Mouse (Mus musculus) spleen, adult 2 months (tissue): Measurements from ENCODE around the gene Aasdhppt. TPM values are rescaled to one million over a fixed set of nuclear protein-coding genes. Genes with fewer than 3 reads are reported as not detected.
A peak's percentile ranks its signal among the peaks of the same experiment; 100 is the strongest.

Experiments used
- DNase-seq, 2 experiments: peaks; one replicate each; pipeline versions ENCODE4 v3.0.0 to v3.0.0-alpha.2; 2012 to 2021; ENCODE audit warnings: low spot score in 2 of 2, low read depth in 1 of 2
- H3K27ac ChIP-seq: fragments of 200-500 bp; 2 replicates; pipeline ENCODE4 v1.5.1; 2012; ENCODE audit warnings: low read length, inconsistent platforms; ENCODE audit not compliant: insufficient read depth
- H3K27me3 ChIP-seq: fragments of 200-500 bp; 2 replicates; pipeline ENCODE4 v1.6.1; 2012; ENCODE audit warnings: mild to moderate bottlenecking, moderate library complexity, low read length, inconsistent platforms; ENCODE audit not compliant: control insufficient read depth, insufficient read depth
- H3K36me3 ChIP-seq: fragments of 200-500 bp; 2 replicates; pipeline ENCODE4 v1.6.1; 2012; ENCODE audit warnings: mild to moderate bottlenecking, low read length, inconsistent platforms; ENCODE audit not compliant: control insufficient read depth, insufficient read depth
- H3K4me1 ChIP-seq: fragments of 200-500 bp; 2 replicates; pipeline ENCODE4 v1.6.1; 2011; ENCODE audit warnings: inconsistent platforms; ENCODE audit not compliant: control insufficient read depth, insufficient read depth, insufficient read length
- H3K4me3 ChIP-seq: fragments of 200-500 bp; 2 replicates; pipeline ENCODE4 v1.5.1; 2011; ENCODE audit warnings: mild to moderate bottlenecking, inconsistent platforms; ENCODE audit not compliant: insufficient read depth, insufficient read length; ENCODE audit errors: extremely low read depth
- CTCF ChIP-seq: fragments of 200-500 bp; IDR thresholded peaks from 2 replicates; pipeline ENCODE4 v1.5.1; 2011; ENCODE audit warnings: mild to moderate bottlenecking, inconsistent platforms; ENCODE audit not compliant: insufficient read depth, insufficient read length, insufficient replicate concordance; ENCODE audit errors: extremely low read depth
- POLR2A ChIP-seq: fragments of 200-500 bp; IDR thresholded peaks from 2 replicates; pipeline ENCODE4 v1.6.1; 2011; ENCODE audit warnings: low read depth, low read length, inconsistent platforms
- WGBS: fragments of 180-500 bp; shearing (Covaris S2); methylation state at CpG from one replicate; pipeline ENCODE4 v1.1.7; 2018; 5-methylcytosine and 5-hydroxymethylcytosine counted together
- polyA plus RNA-seq: library from polyadenylated mRNA; depleted of rRNA; stranded (reverse); fragments of >200 nt; gene quantifications from 2 replicates; pipeline ENCODE4 v1.2.3, GENCODE M21; 2012; rRNA removed

Gene Aasdhppt
- polyA plus RNA-seq: 1.3 and 1.4 TPM in 2 replicates

DNA sequence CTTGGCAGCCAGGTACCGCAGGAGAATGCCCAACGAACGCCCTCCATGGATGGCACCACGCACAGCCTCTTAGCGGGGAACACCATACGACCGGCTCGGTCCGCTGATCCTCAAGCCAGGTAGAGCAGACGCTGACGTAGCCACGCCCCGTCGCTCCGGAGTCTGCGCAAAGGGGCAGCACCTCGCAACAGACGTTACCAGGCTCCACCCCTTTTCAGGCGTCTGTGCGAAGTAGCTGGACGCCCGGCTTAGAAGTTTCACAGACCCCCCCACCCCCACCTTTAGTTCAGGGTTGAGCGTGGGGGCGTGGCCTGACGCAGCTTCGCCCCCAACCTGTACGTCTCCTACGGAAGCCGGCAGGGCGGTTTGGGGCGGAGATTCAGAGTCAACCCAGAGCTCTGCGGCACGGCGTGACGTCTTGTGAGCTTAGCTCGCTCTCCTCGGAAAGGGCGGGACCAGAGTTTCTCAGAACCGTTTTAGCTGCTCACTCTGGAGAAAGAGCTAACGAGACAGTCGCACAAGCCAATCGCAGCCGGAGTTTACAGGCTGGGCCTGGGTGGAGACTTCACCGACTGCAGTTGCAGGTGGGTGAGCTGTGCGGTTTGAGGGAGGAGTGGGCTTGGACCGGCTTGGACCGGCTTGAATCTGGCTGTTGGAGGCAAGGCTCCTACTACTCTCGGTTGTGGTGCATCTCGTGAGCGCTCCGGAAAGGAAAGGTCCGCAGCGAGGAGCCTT, at the start of gene Aasdhppt, which contains the start of gene Kbtbd3:
Gene Aasdhppt, minus strand, starts transcription at position 121 of the 735 bp plus-strand sequence.
Gene Kbtbd3, plus strand, starts transcription at position 483 of the 735 bp plus-strand sequence.
- Histone ChIP-seq H3K36me3 (no peaks in the 10 kb centered on the region), H3K4me3 (peak within 1 kb of the TSS; percentile 69), H3K27me3 (no peaks in the 10 kb centered on the region), H3K27ac (peak within 1 kb of the TSS; percentile 87), H3K4me1 (no peaks in the 10 kb centered on the region)
- TF ChIP-seq POLR2A (peak; percentile 69), CTCF (no peak)
- DNase-seq: peak; percentile 99 to 100
- under 1% methylated on average over 53 of the region's 53 CpGs for WGBS

DNA sequence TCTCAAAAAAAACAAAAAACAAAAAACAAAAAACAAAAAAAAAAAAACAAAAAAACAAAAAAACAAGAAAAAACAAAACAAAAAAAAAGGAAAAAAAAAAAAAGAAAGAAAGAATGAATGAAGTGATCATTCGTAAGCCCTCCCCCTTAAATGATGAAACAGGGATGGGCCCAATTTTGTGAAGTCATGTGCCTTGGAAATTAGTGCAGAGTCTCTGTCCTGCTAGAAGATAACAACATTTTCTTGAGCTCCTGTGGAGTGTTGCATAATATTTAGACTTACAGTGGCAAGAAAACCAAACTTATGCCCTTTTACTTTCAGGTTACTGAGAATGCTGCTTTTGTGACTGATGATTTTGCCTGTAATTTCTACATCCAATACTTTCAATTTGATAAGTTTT, 43.9 kb upstream of the Aasdhppt start:
- H3K27ac ChIP-seq: no peak overlapping the region
- no peaks in the 10 kb centered on the region for H3K36me3 ChIP-seq
- H3K27me3 ChIP-seq: no peaks in the 10 kb centered on the region
- TF ChIP-seq CTCF (no peak), POLR2A (no peak)
- WGBS: 93% methylated on average over 1 of the region's 1 CpGs
- H3K4me1 ChIP-seq: no peaks in the 10 kb centered on the region
- H3K4me3 ChIP-seq: no peak overlapping the region
- DNase-seq: no peak

GRCm38 (mm10) chr9:4318939-4319721, 9.9 kb upstream of the Aasdhppt start:
- WGBS: 77% methylated on average over 6 of the region's 6 CpGs
- no peak for TF ChIP-seq CTCF
- TF ChIP-seq POLR2A: no peak
- H3K4me3 ChIP-seq: no peak overlapping the region
- H3K27ac ChIP-seq: no peak overlapping the region
- H3K36me3 ChIP-seq: peaks cover 2% of the 10 kb centered on the region; the same call in 1 of the 2 replicates
- no peak for DNase-seq
- H3K4me1 ChIP-seq: no peaks in the 10 kb centered on the region
- no peaks in the 10 kb centered on the region for H3K27me3 ChIP-seq

DNA sequence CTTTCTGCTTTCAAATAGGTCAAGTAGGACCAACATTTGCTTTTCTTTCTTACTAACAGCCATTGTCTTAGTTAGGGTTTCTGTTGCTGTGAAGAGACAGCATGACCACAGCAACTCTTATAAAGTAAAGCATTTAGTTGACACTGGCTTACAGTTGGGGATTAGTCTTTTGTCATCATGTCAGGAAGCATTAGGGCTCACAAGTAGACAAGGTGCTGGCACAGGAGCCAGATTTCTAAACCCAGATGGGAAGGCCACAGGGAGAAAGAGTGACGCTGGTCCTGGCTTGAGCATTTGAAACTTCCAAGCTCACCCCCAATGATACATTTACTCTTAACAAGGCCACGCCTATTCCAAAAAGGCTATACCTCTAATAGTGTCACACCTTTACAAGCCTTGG, 6.5 kb upstream of the Aasdhppt start:
- TF ChIP-seq CTCF: no peak
- TF ChIP-seq POLR2A: no peak

GRCm38 (mm10) chr9:4313946-4314345, 4.7 kb upstream of the Aasdhppt start:
- no peak for DNase-seq
- WGBS: 95% methylated on average over 4 of the region's 4 CpGs
- H3K36me3 ChIP-seq: peaks cover 2% of the 10 kb centered on the region; the same call in 1 of the 2 replicates

More for the DNA sequence above, 6.5 kb upstream of the Aasdhppt start:
- Histone ChIP-seq H3K27ac (no peak overlapping the region), H3K36me3 (peaks cover 2% of the 10 kb centered on the region; the same call in 1 of the 2 replicates), H3K4me3 (no peak overlapping the region), H3K4me1 (no peaks in the 10 kb centered on the region), H3K27me3 (no peaks in the 10 kb centered on the region)
- 89% methylated on average over 2 of the region's 2 CpGs for WGBS
- DNase-seq: no peak

DNA sequence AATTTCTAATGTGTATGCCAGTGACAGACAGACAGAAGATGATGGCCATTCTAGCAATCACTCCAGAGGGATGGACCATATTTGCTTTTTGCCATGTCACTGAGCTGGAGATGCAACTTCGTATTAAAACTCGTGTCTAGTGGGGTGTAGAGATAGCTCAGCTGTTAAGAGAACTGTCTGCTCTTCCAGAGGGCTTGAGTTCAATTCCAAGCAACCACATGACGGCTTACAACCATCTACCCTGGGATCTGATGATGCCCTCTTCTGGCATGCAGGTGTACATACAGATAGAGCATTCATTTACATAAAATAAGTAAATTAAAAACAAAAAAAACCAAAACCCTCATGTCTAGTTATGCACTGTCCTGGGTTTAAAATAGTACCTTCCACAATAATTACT, 1.9 kb upstream of the Aasdhppt start:
- no peak for DNase-seq
- H3K36me3 ChIP-seq: peaks cover 2% of the 10 kb centered on the region; the same call in 1 of the 2 replicates
- H3K27me3 ChIP-seq: no peaks in the 10 kb centered on the region
- H3K27ac ChIP-seq: no peak overlapping the region
- TF ChIP-seq POLR2A (no peak), CTCF (no peak)
- WGBS: 79% methylated on average over 3 of the region's 3 CpGs
- H3K4me3 ChIP-seq: no peak overlapping the region
- H3K4me1 ChIP-seq: no peaks in the 10 kb centered on the region

More at GRCm38 (mm10) chr9:4313946-4314345, 4.7 kb upstream of the Aasdhppt start:
- Histone ChIP-seq H3K27ac (no peak overlapping the region), H3K4me3 (no peak overlapping the region), H3K27me3 (no peaks in the 10 kb centered on the region), H3K4me1 (no peaks in the 10 kb centered on the region)
- TF ChIP-seq CTCF (no peak), POLR2A (no peak)

- Histone ChIP-seq H3K4me3 (no peak overlapping the region), H3K27ac (no peak overlapping the region), H3K4me1 (no peaks in the 10 kb centered on the region), H3K36me3 (peaks cover 2% of the 10 kb centered on the region; the same call in 1 of the 2 replicates), H3K27me3 (no peaks in the 10 kb centered on the region)
- TF ChIP-seq CTCF (no peak), POLR2A (no peak)
- peak in 1 of 2 experiments; percentile 9 for DNase-seq
- WGBS: 27% methylated on average over 3 of the region's 3 CpGs
These were observed 1.4 kb upstream of the Aasdhppt start for GRCm38 (mm10) chr9:4310706-4311105.
